Mouse (Mus musculus) midbrain, embryonic 14.5 days (tissue): ENCODE results near the gene Dlgap1. TPM values are rescaled to one million over a fixed set of nuclear protein-coding genes. Genes with fewer than 3 reads are reported as not detected.
A peak's percentile ranks its signal among the peaks of the same experiment; 100 is the strongest.

ENCODE experiments used
- ATAC-seq: fragments of 200-750 bp; cut with Nextera tagmentation; 2 replicates; pipeline ENCODE4 v1.8.0; 2017; ENCODE audit warnings: moderate number of reproducible peaks, moderate library complexity; ENCODE audit not compliant: low FRiP score, low TSS enrichment
- DNase-seq: peaks from one replicate; pipeline ENCODE4 v3.0.0-alpha.2; 2015
- H3K27ac ChIP-seq: fragments of 300-500 bp; sonication (generic); replicated peaks from 2 replicates; pipeline ENCODE4 v1.5.1; 2014; ENCODE audit warnings: mild to moderate bottlenecking, low read depth, low read length, moderate library complexity
- H3K27me3 ChIP-seq: fragments of 300-500 bp; sonication (generic); 2 replicates; pipeline ENCODE4 v1.6.1; 2014; ENCODE audit warnings: low read length, control low read depth, mixed read lengths; ENCODE audit not compliant: control insufficient read depth, insufficient read depth
- H3K36me3 ChIP-seq: fragments of 300-500 bp; sonication (generic); 2 replicates; pipeline ENCODE4 v1.6.1; 2014; ENCODE audit warnings: low read length, control low read depth; ENCODE audit not compliant: control insufficient read depth, insufficient read depth
- H3K4me1 ChIP-seq: fragments of 300-500 bp; sonication (generic); 2 replicates; pipeline ENCODE4 v1.6.1; 2014; ENCODE audit warnings: mild to moderate bottlenecking, antibody characterized with exemption, low read length, control low read depth; ENCODE audit not compliant: control insufficient read depth, insufficient read depth
- H3K4me2 ChIP-seq: fragments of 300-500 bp; sonication (generic); 2 replicates; pipeline ENCODE4 v1.6.1; 2014; ENCODE audit warnings: mild to moderate bottlenecking, low read length, moderate library complexity
- H3K4me3 ChIP-seq: fragments of 300-500 bp; sonication (generic); replicated peaks from 2 replicates; pipeline ENCODE4 v1.5.1; 2014; ENCODE audit warnings: low read depth, low read length
- H3K9ac ChIP-seq: fragments of 300-500 bp; sonication (generic); replicated peaks from 2 replicates; pipeline ENCODE4 v1.6.1; 2014; ENCODE audit warnings: mild to moderate bottlenecking, low read length, moderate library complexity
- H3K9me3 ChIP-seq: fragments of 300-500 bp; sonication (generic); 2 replicates; pipeline ENCODE4 v1.6.1; 2016; ENCODE audit warnings: low read length, control low read depth, mixed read lengths; ENCODE audit not compliant: control insufficient read depth
- WGBS: fragments of 180-500 bp; shearing (Covaris S2); extraction: QIAGEN DNeasy Blood & Tissue Kit; methylation state at CpG from one replicate; pipeline ENCODE4 v1.1.7; 2014; 5-methylcytosine and 5-hydroxymethylcytosine counted together
- polyA plus RNA-seq: library from polyadenylated mRNA; unstranded; fragments of >200 nt; fragmentation: Nextera tagmentation; extraction: Ambion mirVana; gene quantifications from 2 replicates; pipeline ENCODE4 v1.2.1, GENCODE M21; 2014

Dlgap1 gene
- 15.7 and 18.2 TPM in 2 replicates for polyA plus RNA-seq

DNA sequence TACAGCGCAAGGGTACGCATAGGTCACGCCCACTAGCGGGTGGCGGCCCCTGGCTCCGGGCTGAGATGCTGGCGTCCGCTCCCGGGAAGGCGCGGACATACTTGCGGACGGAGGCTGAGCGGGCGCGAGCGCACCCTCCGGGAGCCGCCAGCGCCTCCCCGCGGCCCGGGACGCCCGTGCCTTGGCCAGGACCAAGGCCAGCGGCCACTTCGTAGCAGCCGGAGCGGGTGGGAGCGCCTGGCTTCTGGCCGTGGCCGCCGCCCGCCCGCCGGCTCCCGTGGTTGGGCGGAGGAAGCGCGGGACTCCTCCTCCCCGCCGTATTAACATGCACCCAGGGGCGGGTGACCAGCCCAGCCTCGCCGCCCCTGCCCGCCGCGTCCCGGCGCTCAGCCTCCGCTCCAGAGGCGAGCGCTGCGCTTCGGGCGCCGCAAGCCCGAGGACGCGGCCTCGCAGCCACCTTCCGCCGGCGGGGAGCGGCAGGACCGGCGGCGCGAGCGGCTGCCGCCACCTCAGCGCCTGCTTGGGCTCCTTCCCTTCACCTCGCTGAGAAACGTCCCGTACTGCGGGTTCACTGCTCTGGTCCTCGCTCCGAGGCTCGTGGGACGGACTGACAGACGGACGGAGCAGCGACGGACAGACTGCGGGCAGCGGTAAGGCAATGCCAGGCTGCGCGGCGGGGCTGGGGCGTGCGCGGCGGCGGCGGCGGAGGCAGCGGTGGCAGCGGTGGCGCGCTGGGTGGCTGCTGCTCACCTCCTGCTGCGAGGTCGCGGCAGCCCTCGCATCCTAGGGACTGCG lies at the start of gene Dlgap1:
Gene Dlgap1 (plus strand): TSS at position 53 of the 795 bp plus-strand sequence.
- peak within 1 kb of the TSS; percentile 78 for H3K4me3 ChIP-seq
- peak within 1 kb of the TSS; percentile 83 for H3K27ac ChIP-seq
- DNase-seq, result peak; percentile 88
- under 1% methylated on average over 99 of the region's 105 CpGs for WGBS
- H3K9ac ChIP-seq, result peak within 1 kb of the TSS; percentile 81
- no peaks in the 10 kb centered on the region for H3K36me3 ChIP-seq
- H3K27me3 ChIP-seq, result no peaks in the 10 kb centered on the region
- H3K9me3 ChIP-seq, result no peaks in the 10 kb centered on the region
- peak within 1 kb of the TSS; percentile 91 for H3K4me2 ChIP-seq
- H3K4me1 ChIP-seq, result no peaks in the 10 kb centered on the region
- peak; percentile 92 for ATAC-seq

GRCm38 (mm10) chr17:69954936-69955335 lies 13.9 kb upstream of the Dlgap1 start:
- no peak for DNase-seq
- H3K9ac ChIP-seq, result no peak overlapping the region
- no peaks in the 10 kb centered on the region for H3K27me3 ChIP-seq
- H3K4me3 ChIP-seq, result no peak overlapping the region
- H3K27ac ChIP-seq, result no peak overlapping the region
- no peaks in the 10 kb centered on the region for H3K4me1 ChIP-seq
- WGBS, result 80% methylated on average over 1 of the region's 1 CpGs
- no peak overlapping the region for H3K4me2 ChIP-seq
- ATAC-seq, result no peak
- H3K9me3 ChIP-seq, result no peaks in the 10 kb centered on the region
- no peaks in the 10 kb centered on the region for H3K36me3 ChIP-seq

GRCm38 (mm10) chr17:69969816-69970750 lies 1.2 kb downstream of the Dlgap1 start:
- ATAC-seq, result peak; percentile 32; the same call in 1 of the 2 replicates
- WGBS, result 1% methylated on average over 43 of the region's 43 CpGs

DNA sequence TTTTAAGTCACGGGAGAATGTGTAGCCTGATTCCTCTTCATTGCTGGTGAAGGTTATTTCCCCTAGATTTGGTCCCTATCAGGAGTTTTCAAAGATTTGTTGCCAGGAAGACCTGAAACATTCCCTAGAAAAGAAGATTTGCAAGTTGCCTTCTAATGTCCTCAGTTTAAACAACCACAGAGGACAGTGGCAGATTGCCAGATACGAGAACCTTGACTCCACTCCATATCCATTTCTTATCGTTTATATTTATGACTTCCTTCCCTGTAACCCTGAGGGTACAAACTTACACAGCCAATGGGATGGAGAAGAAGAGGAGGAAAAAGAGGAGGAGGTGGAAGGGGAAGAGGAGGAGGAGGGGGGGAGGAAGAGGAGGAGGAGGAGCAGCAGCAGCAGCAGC lies 4.2 kb downstream of the Dlgap1 start:
- DNase-seq (no peak), ATAC-seq (no peak)
- Histone ChIP-seq H3K4me2 (no peak overlapping the region), H3K4me3 (no peak overlapping the region), H3K9me3 (no peaks in the 10 kb centered on the region), H3K27me3 (no peaks in the 10 kb centered on the region), H3K9ac (no peak overlapping the region), H3K4me1 (no peaks in the 10 kb centered on the region), H3K27ac (no peak overlapping the region), H3K36me3 (no peaks in the 10 kb centered on the region)
- WGBS, result 89% methylated on average over 3 of the region's 3 CpGs

More at GRCm38 (mm10) chr17:69969816-69970750, 1.2 kb downstream of the Dlgap1 start:
- H3K4me3 ChIP-seq, result peak overlapping the region; percentile 78
- H3K4me1 ChIP-seq, result no peaks in the 10 kb centered on the region
- peak overlapping the region; percentile 91 for H3K4me2 ChIP-seq
- peak; percentile 73 for DNase-seq
- no peaks in the 10 kb centered on the region for H3K9me3 ChIP-seq
- no peaks in the 10 kb centered on the region for H3K27me3 ChIP-seq
- no peaks in the 10 kb centered on the region for H3K36me3 ChIP-seq
- H3K9ac ChIP-seq, result peak overlapping the region; percentile 81
- peak overlapping the region; percentile 83 for H3K27ac ChIP-seq

GRCm38 (mm10) chr17:69973991-69974390 lies 5.1 kb downstream of the Dlgap1 start:
- no peak overlapping the region for H3K4me3 ChIP-seq
- WGBS, result 68% methylated on average over 6 of the region's 6 CpGs
- no peak for ATAC-seq
- H3K9me3 ChIP-seq, result no peaks in the 10 kb centered on the region
- no peak for DNase-seq
- H3K4me2 ChIP-seq, result no peak overlapping the region
- no peak overlapping the region for H3K27ac ChIP-seq
- H3K27me3 ChIP-seq, result no peaks in the 10 kb centered on the region
- H3K9ac ChIP-seq, result no peak overlapping the region
- H3K36me3 ChIP-seq, result no peaks in the 10 kb centered on the region
- no peaks in the 10 kb centered on the region for H3K4me1 ChIP-seq

GRCm38 (mm10) chr17:69982236-69982923 lies 13.5 kb downstream of the Dlgap1 start:
- Histone ChIP-seq H3K27me3 (no peaks in the 10 kb centered on the region), H3K4me3 (no peak overlapping the region), H3K4me1 (no peaks in the 10 kb centered on the region), H3K9me3 (no peaks in the 10 kb centered on the region), H3K9ac (no peak overlapping the region), H3K4me2 (no peak overlapping the region), H3K36me3 (no peaks in the 10 kb centered on the region), H3K27ac (no peak overlapping the region)
- ATAC-seq, result no peak
- DNase-seq, result no peak
- WGBS, result 66% methylated on average over 6 of the region's 6 CpGs

DNA sequence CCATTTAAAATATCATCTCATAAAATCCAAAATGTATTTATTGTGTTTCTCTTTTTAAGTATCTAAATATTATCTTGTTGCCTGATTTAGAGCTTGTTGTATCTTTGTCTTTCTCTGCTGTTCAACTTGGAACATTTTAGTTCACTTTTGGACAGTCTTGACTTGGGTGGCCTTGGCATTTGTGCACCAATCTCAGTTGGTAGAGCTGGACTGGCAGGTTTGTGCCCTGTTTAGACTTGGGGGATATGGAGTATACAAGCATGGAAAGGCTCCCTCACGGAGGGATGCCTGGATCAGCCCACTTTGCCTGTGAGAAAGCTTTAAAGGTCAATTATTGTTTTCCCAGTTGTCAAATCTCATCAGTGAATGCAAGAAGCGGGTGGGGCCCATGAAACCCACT lies 27.5 kb downstream of the Dlgap1 start:
- ATAC-seq, result no peak
- Histone ChIP-seq H3K27ac (no peak overlapping the region), H3K36me3 (no peaks in the 10 kb centered on the region), H3K9ac (no peak overlapping the region), H3K27me3 (no peaks in the 10 kb centered on the region), H3K4me2 (no peak overlapping the region), H3K9me3 (no peaks in the 10 kb centered on the region), H3K4me1 (no peaks in the 10 kb centered on the region), H3K4me3 (no peak overlapping the region)
- WGBS, result 90% methylated on average over 2 of the region's 2 CpGs
- no peak for DNase-seq

DNA sequence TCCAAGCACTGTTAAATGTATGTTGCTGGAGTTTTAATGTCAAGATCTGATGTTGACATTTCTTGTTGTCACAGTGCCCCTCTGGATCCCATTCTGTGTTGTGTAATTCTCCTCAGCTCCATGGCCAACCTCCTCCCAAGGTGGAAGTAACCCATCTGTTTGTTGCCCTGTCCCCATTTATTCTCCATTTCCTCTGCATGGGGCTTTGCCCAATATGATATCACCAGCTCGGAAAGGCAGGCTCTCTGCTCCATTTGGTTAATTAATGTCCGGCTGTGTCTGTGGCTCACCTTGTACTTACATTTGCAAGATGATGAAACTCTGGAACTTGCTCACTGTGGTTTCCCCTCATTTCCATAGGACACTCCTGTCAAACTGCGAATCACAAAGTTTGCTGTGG lies 33.2 kb downstream of the Dlgap1 start:
- Histone ChIP-seq H3K27ac (no peak overlapping the region), H3K36me3 (no peaks in the 10 kb centered on the region), H3K9ac (no peak overlapping the region), H3K27me3 (no peaks in the 10 kb centered on the region), H3K9me3 (no peaks in the 10 kb centered on the region), H3K4me3 (no peak overlapping the region), H3K4me2 (no peak overlapping the region), H3K4me1 (no peaks in the 10 kb centered on the region)
- ATAC-seq (no peak), DNase-seq (no peak)
- 89% methylated on average over 3 of the region's 3 CpGs for WGBS
